Mouse (Mus musculus) limb, embryonic 15.5 days (tissue): Measurements from ENCODE around the gene Pdgfa. TPM values are rescaled to one million over a fixed set of nuclear protein-coding genes. Genes with fewer than 3 reads are reported as not detected.
A peak's percentile ranks its signal among the peaks of the same experiment; 100 is the strongest.

ENCODE experiments used
- ATAC-seq: fragments of 200-750 bp; cut with Nextera tagmentation; 2 replicates; pipeline ENCODE4 v1.8.0; 2017; ENCODE audit warnings: low read depth, moderate TSS enrichment; ENCODE audit not compliant: insufficient number of reproducible peaks, low FRiP score, low TSS enrichment
- H3K27ac ChIP-seq: fragments of 300-500 bp; sonication (generic); 2 replicates; pipeline ENCODE4 v1.5.1; 2015; ENCODE audit warnings: moderate library complexity, mild to moderate bottlenecking, inconsistent platforms
- H3K27me3 ChIP-seq: fragments of 300-500 bp; sonication (generic); 2 replicates; pipeline ENCODE4 v1.6.1; 2015; ENCODE audit warnings: inconsistent platforms
- H3K36me3 ChIP-seq: fragments of 300-500 bp; sonication (generic); 2 replicates; pipeline ENCODE4 v1.6.1; 2015; ENCODE audit warnings: inconsistent platforms
- H3K4me1 ChIP-seq: fragments of 300-500 bp; sonication (generic); 2 replicates; pipeline ENCODE4 v1.6.1; 2015; ENCODE audit warnings: inconsistent platforms
- H3K4me2 ChIP-seq: fragments of 300-500 bp; sonication (generic); 2 replicates; pipeline ENCODE4 v1.6.1; 2015; ENCODE audit warnings: mild to moderate bottlenecking, inconsistent platforms
- H3K4me3 ChIP-seq: fragments of 300-500 bp; sonication (generic); 2 replicates; pipeline ENCODE4 v1.5.1; 2015; ENCODE audit warnings: mild to moderate bottlenecking, inconsistent platforms
- H3K9ac ChIP-seq: fragments of 300-500 bp; sonication (generic); 2 replicates; pipeline ENCODE4 v1.6.1; 2015; ENCODE audit warnings: inconsistent platforms
- H3K9me3 ChIP-seq: fragments of 300-500 bp; sonication (generic); 2 replicates; pipeline ENCODE4 v1.6.1; 2016; ENCODE audit warnings: inconsistent platforms
- WGBS: fragments of 180-500 bp; shearing (Covaris S2); methylation state at CpG from one replicate; pipeline ENCODE4 v1.1.7; 2015; 5-methylcytosine and 5-hydroxymethylcytosine counted together
- polyA plus RNA-seq: library from polyadenylated mRNA; unstranded; fragments of >200 nt; fragmentation: Nextera tagmentation; extraction: Ambion mirVana; gene quantifications from 2 replicates; pipeline ENCODE4 v1.2.1, GENCODE M21; 2015

Pdgfa gene
- polyA plus RNA-seq, 1 experiment from 2014 or later: 65.7 TPM

- Histone ChIP-seq H3K27ac (no peak overlapping the region), H3K36me3 (peaks cover 10% of the 10 kb centered on the region; the same call in 1 of the 2 replicates), H3K4me1 (peaks cover 18% of the 10 kb centered on the region), H3K27me3 (no peaks in the 10 kb centered on the region), H3K9me3 (no peaks in the 10 kb centered on the region), H3K9ac (no peak overlapping the region), H3K4me3 (no peak overlapping the region), H3K4me2 (no peak overlapping the region)
- no peak for ATAC-seq
- WGBS: 91% methylated on average over 8 of the region's 8 CpGs
These were observed 22.2 kb downstream of the Pdgfa start for GRCm38 (mm10) chr5:138974911-138975485.

- Histone ChIP-seq H3K9ac (no peak overlapping the region), H3K4me3 (no peak overlapping the region), H3K36me3 (peaks cover 10% of the 10 kb centered on the region; the same call in 1 of the 2 replicates), H3K4me2 (no peak overlapping the region), H3K27me3 (no peaks in the 10 kb centered on the region), H3K9me3 (no peaks in the 10 kb centered on the region), H3K4me1 (peaks cover 17% of the 10 kb centered on the region), H3K27ac (no peak overlapping the region)
- 67% methylated on average over 6 of the region's 6 CpGs for WGBS
- no peak for ATAC-seq
These were observed 23.7 kb downstream of the Pdgfa start for GRCm38 (mm10) chr5:138973480-138973879.

- WGBS: 74% methylated on average over 9 of the region's 9 CpGs
- Histone ChIP-seq H3K9ac (no peak overlapping the region), H3K27ac (no peak overlapping the region), H3K9me3 (no peaks in the 10 kb centered on the region), H3K4me2 (no peak overlapping the region), H3K36me3 (0 out of 2 replicates have a peak, but pooled peaks cover 3% of the 10 kb centered on the region), H3K4me3 (no peak overlapping the region), H3K27me3 (no peaks in the 10 kb centered on the region), H3K4me1 (peaks cover 23% of the 10 kb centered on the region)
- no peak for ATAC-seq
These were observed 25.8 kb downstream of the Pdgfa start for GRCm38 (mm10) chr5:138971405-138971804.

GRCm38 (mm10) chr5:138970056-138970490 lies 27.1 kb downstream of the Pdgfa start:
- peak overlapping the region; percentile 43; the same call in 1 of the 2 replicates for H3K27ac ChIP-seq
- H3K9ac ChIP-seq: no peak overlapping the region
- no peaks in the 10 kb centered on the region for H3K27me3 ChIP-seq
- H3K4me1 ChIP-seq: peaks cover 36% of the 10 kb centered on the region
- ATAC-seq: peak; percentile 19; the same call in 1 of the 2 replicates
- H3K36me3 ChIP-seq: no peaks in the 10 kb centered on the region
- no peak overlapping the region for H3K4me3 ChIP-seq
- H3K9me3 ChIP-seq: no peaks in the 10 kb centered on the region
- 25% methylated on average over 7 of the region's 7 CpGs for WGBS
- H3K4me2 ChIP-seq: no peak overlapping the region

GRCm38 (mm10) chr5:138966033-138966724 lies 31.0 kb downstream of the Pdgfa start:
- Histone ChIP-seq H3K9me3 (no peaks in the 10 kb centered on the region), H3K4me3 (no peak overlapping the region), H3K27me3 (no peaks in the 10 kb centered on the region), H3K4me2 (no peak overlapping the region), H3K36me3 (no peaks in the 10 kb centered on the region), H3K27ac (no peak overlapping the region), H3K9ac (no peak overlapping the region), H3K4me1 (peaks cover 35% of the 10 kb centered on the region)
- WGBS: 31% methylated on average over 7 of the region's 7 CpGs
- ATAC-seq: no peak

- no peak overlapping the region for H3K4me2 ChIP-seq
- H3K4me3 ChIP-seq: no peak overlapping the region
- no peak overlapping the region for H3K27ac ChIP-seq
- no peak overlapping the region for H3K9ac ChIP-seq
- no peak for ATAC-seq
- H3K36me3 ChIP-seq: no peaks in the 10 kb centered on the region
- no peaks in the 10 kb centered on the region for H3K27me3 ChIP-seq
- 74% methylated on average over 2 of the region's 2 CpGs for WGBS
- peaks cover 31% of the 10 kb centered on the region for H3K4me1 ChIP-seq
- H3K9me3 ChIP-seq: no peaks in the 10 kb centered on the region
These were observed 31.6 kb downstream of the Pdgfa start for GRCm38 (mm10) chr5:138965590-138965989.

GRCm38 (mm10) chr5:138956427-138956833 lies 40.7 kb downstream of the Pdgfa start:
- ATAC-seq: no peak
- H3K9ac ChIP-seq: no peak overlapping the region
- H3K4me2 ChIP-seq: no peak overlapping the region
- peaks cover 12% of the 10 kb centered on the region for H3K27me3 ChIP-seq
- no peaks in the 10 kb centered on the region for H3K36me3 ChIP-seq
- 20% methylated on average over 10 of the region's 10 CpGs for WGBS
- H3K4me3 ChIP-seq: no peak overlapping the region
- H3K9me3 ChIP-seq: no peaks in the 10 kb centered on the region
- no peak overlapping the region for H3K27ac ChIP-seq
- H3K4me1 ChIP-seq: peaks cover 34% of the 10 kb centered on the region

- no peak for ATAC-seq
- Histone ChIP-seq H3K9me3 (no peaks in the 10 kb centered on the region), H3K9ac (no peak overlapping the region), H3K4me3 (no peak overlapping the region), H3K27me3 (peaks cover 10% of the 10 kb centered on the region), H3K4me2 (no peak overlapping the region), H3K27ac (peak overlapping the region; percentile 27; the same call in 1 of the 2 replicates), H3K36me3 (no peaks in the 10 kb centered on the region), H3K4me1 (peaks cover 36% of the 10 kb centered on the region)
- WGBS: 64% methylated on average over 7 of the region's 7 CpGs
These were observed 43.2 kb downstream of the Pdgfa start for GRCm38 (mm10) chr5:138953986-138954385.

GRCm38 (mm10) chr5:138952969-138953368 lies 44.2 kb downstream of the Pdgfa start:
- WGBS: 36% methylated on average over 13 of the region's 13 CpGs
- Histone ChIP-seq H3K4me3 (no peak overlapping the region), H3K9ac (no peak overlapping the region), H3K36me3 (no peaks in the 10 kb centered on the region), H3K4me2 (no peak overlapping the region), H3K4me1 (peaks cover 45% of the 10 kb centered on the region), H3K27me3 (peaks cover 4% of the 10 kb centered on the region), H3K9me3 (no peaks in the 10 kb centered on the region), H3K27ac (no peak overlapping the region)
- no peak for ATAC-seq

- ATAC-seq: no peak
- H3K9ac ChIP-seq: no peak overlapping the region
- 89% methylated on average over 2 of the region's 2 CpGs for WGBS
- H3K4me3 ChIP-seq: no peak overlapping the region
- H3K27me3 ChIP-seq: peaks cover 4% of the 10 kb centered on the region
- peaks cover 50% of the 10 kb centered on the region for H3K4me1 ChIP-seq
- no peak overlapping the region for H3K4me2 ChIP-seq
- no peaks in the 10 kb centered on the region for H3K36me3 ChIP-seq
- H3K27ac ChIP-seq: no peak overlapping the region
- H3K9me3 ChIP-seq: no peaks in the 10 kb centered on the region
These were observed 45.9 kb downstream of the Pdgfa start for GRCm38 (mm10) chr5:138951305-138951704.

GRCm38 (mm10) chr5:138949165-138949564 lies 48.0 kb downstream of the Pdgfa start:
- Histone ChIP-seq H3K36me3 (no peaks in the 10 kb centered on the region), H3K27me3 (peaks cover 4% of the 10 kb centered on the region), H3K9ac (no peak overlapping the region), H3K9me3 (no peaks in the 10 kb centered on the region), H3K4me2 (no peak overlapping the region), H3K4me3 (no peak overlapping the region), H3K27ac (0 out of 2 replicates have a peak overlapping the region, but pooled peaks have one; percentile 27), H3K4me1 (peaks cover 37% of the 10 kb centered on the region)
- WGBS: 78% methylated on average over 6 of the region's 6 CpGs
- ATAC-seq: no peak
